Mouse (Mus musculus): ENCODE measurements around the gene Slc2a6. TPM values are rescaled to one million over a fixed set of nuclear protein-coding genes. Genes with fewer than 3 reads are reported as not detected.

Gene Slc2a6
- polyA plus RNA-seq, 1 experiment from 2014 or later = 0.51 TPM

- Histone ChIP-seq H3K9me3 (ENCODE audit: control insufficient read depth, low read length) (no peaks in the 10 kb centered on the region), H3K9ac (ENCODE audit: low read depth, low read length) (no peak overlapping the region), H3K27me3 (replicated peaks; ENCODE audit: control insufficient read depth, insufficient read depth, low read length) (no peaks in the 10 kb centered on the region), H3K4me1 (replicated peaks; ENCODE audit: control insufficient read depth, insufficient read depth, low read length) (no peaks in the 10 kb centered on the region; the same call in 1 of the 2 replicates), H3K27ac (ENCODE audit: low read depth, low read length) (no peak overlapping the region), H3K4me3 (ENCODE audit: low read depth, low read length) (no peak overlapping the region), H3K4me2 (no peak overlapping the region), H3K36me3 (ENCODE audit: control insufficient read depth, insufficient read depth, low read length) (no peaks in the 10 kb centered on the region)
- 22% methylated on average over 4 of the region's 4 CpGs for WGBS
- DNase-seq (ENCODE audit: low spot score) (no peak), ATAC-seq (replicated peaks; ENCODE audit: low FRiP score) (no peak)
These were observed 53.8 kb downstream of the Slc2a6 start for GRCm38 (mm10) chr2:26973960-26974359.

GRCm38 (mm10) chr2:26973116-26973515 is 54.7 kb downstream of the Slc2a6 start, which contains the start of gene Adamts13:
Adamts13 (plus strand) TSS chr2:26973416.
- Histone ChIP-seq H3K4me1 (replicated peaks; ENCODE audit: control insufficient read depth, insufficient read depth, low read length) (no peaks in the 10 kb centered on the region; the same call in 1 of the 2 replicates), H3K9me3 (ENCODE audit: control insufficient read depth, low read length) (no peaks in the 10 kb centered on the region), H3K4me3 (ENCODE audit: low read depth, low read length) (no peak within 1 kb of the TSS), H3K4me2 (no peak within 1 kb of the TSS), H3K27me3 (replicated peaks; ENCODE audit: control insufficient read depth, insufficient read depth, low read length) (no peaks in the 10 kb centered on the region), H3K27ac (ENCODE audit: low read depth, low read length) (no peak within 1 kb of the TSS), H3K9ac (ENCODE audit: low read depth, low read length) (no peak within 1 kb of the TSS), H3K36me3 (ENCODE audit: control insufficient read depth, insufficient read depth, low read length) (no peaks in the 10 kb centered on the region)
- 61% methylated on average over 3 of the region's 3 CpGs for WGBS
- ATAC-seq (replicated peaks; ENCODE audit: low FRiP score) = no peak
- DNase-seq (ENCODE audit: low spot score) = no peak

Other genes starting within 250 kb of the Slc2a6 start
- gene Abo, start 163.0 kb downstream of the Slc2a6 start, polyA plus RNA-seq (2014; fragmentation: Nextera tagmentation; extraction: Ambion mirVana) = not detected in 2 replicates
- 15.8 and 16.8 TPM in 2 replicates for gene Surf6, start 125.1 kb downstream of the Slc2a6 start, polyA plus RNA-seq (2014; fragmentation: Nextera tagmentation; extraction: Ambion mirVana)
- 34.8 and 39.1 TPM in 2 replicates for gene Med22, start 117.3 kb downstream of the Slc2a6 start, polyA plus RNA-seq (2014; fragmentation: Nextera tagmentation; extraction: Ambion mirVana)
- gene Rpl7a, start 117.2 kb downstream of the Slc2a6 start, polyA plus RNA-seq (2014; fragmentation: Nextera tagmentation; extraction: Ambion mirVana) = 874 and 991 TPM in 2 replicates
- 61.5 and 64.7 TPM in 2 replicates for gene Surf2, start 111.6 kb downstream of the Slc2a6 start, polyA plus RNA-seq (2014; fragmentation: Nextera tagmentation; extraction: Ambion mirVana)
- gene Surf1, start 111.5 kb downstream of the Slc2a6 start, polyA plus RNA-seq (2014; fragmentation: Nextera tagmentation; extraction: Ambion mirVana) = 56.5 and 58.3 TPM in 2 replicates
- gene Surf4, start 94.1 kb downstream of the Slc2a6 start, polyA plus RNA-seq (2014; fragmentation: Nextera tagmentation; extraction: Ambion mirVana) = 183 and 193 TPM in 2 replicates
- 0.10 and 0.16 TPM in 2 replicates for gene Stkld1, start 94.0 kb downstream of the Slc2a6 start, polyA plus RNA-seq (2014; fragmentation: Nextera tagmentation; extraction: Ambion mirVana)
- gene Rexo4, start 63.6 kb downstream of the Slc2a6 start, polyA plus RNA-seq (2014; fragmentation: Nextera tagmentation; extraction: Ambion mirVana) = 58.8 TPM in 2 replicates
- gene Adamts13, start 54.6 kb downstream of the Slc2a6 start, polyA plus RNA-seq (2014; fragmentation: Nextera tagmentation; extraction: Ambion mirVana) = 0.43 and 0.63 TPM in 2 replicates
- gene Cacfd1, start 18.1 kb downstream of the Slc2a6 start, polyA plus RNA-seq (2014; fragmentation: Nextera tagmentation; extraction: Ambion mirVana) = 32.6 and 32.9 TPM in 2 replicates
- gene Mymk, start 44.2 kb upstream of the Slc2a6 start, polyA plus RNA-seq (2014; fragmentation: Nextera tagmentation; extraction: Ambion mirVana) = 0.12 and 0.13 TPM in 2 replicates
- gene Adamtsl2, start 51.4 kb upstream of the Slc2a6 start, polyA plus RNA-seq (2014; fragmentation: Nextera tagmentation; extraction: Ambion mirVana) = 1.8 and 3.5 TPM in 2 replicates
- gene Fam163b, start 114.5 kb upstream of the Slc2a6 start, polyA plus RNA-seq (2014; fragmentation: Nextera tagmentation; extraction: Ambion mirVana) = 0.14 and 0.29 TPM in 2 replicates
- gene Dbh, start 137.2 kb upstream of the Slc2a6 start, polyA plus RNA-seq (2014; fragmentation: Nextera tagmentation; extraction: Ambion mirVana) = 0.49 and 0.96 TPM in 2 replicates
- gene Sardh, start 220.3 kb upstream of the Slc2a6 start, polyA plus RNA-seq (2014; fragmentation: Nextera tagmentation; extraction: Ambion mirVana) = 38.0 and 40.6 TPM in 2 replicates

Measured in liver, embryonic 11.5 days (tissue).